Mouse (Mus musculus) small intestine, adult 2 months (tissue): ENCODE results near the gene Kxd1. TPM values are rescaled to one million over a fixed set of nuclear protein-coding genes. Genes with fewer than 3 reads are reported as not detected.

Source experiments
- H3K27ac ChIP-seq: fragments of 200-500 bp; 2 replicates; pipeline ENCODE4 v1.5.1; 2012; ENCODE audit warnings: low read depth, low read length, control low read depth, inconsistent platforms; ENCODE audit not compliant: insufficient read depth
- H3K27me3 ChIP-seq: fragments of 200-500 bp; 2 replicates; pipeline ENCODE4 v1.6.1; 2012; ENCODE audit warnings: mild to moderate bottlenecking, moderate library complexity, low read length, inconsistent platforms; ENCODE audit not compliant: control insufficient read depth, insufficient read depth
- H3K36me3 ChIP-seq: fragments of 200-500 bp; 2 replicates; pipeline ENCODE4 v1.6.1; 2012; ENCODE audit warnings: mild to moderate bottlenecking, low read length, control low read depth, inconsistent platforms; ENCODE audit not compliant: control insufficient read depth, insufficient read depth
- H3K4me1 ChIP-seq: fragments of 200-500 bp; 2 replicates; pipeline ENCODE4 v1.6.1; 2012; ENCODE audit warnings: low read length, inconsistent platforms, mixed read lengths; ENCODE audit not compliant: control insufficient read depth, insufficient read depth, insufficient read length
- H3K4me3 ChIP-seq: fragments of 200-500 bp; 2 replicates; pipeline ENCODE4 v1.5.1; 2012; ENCODE audit warnings: low read depth, mild to moderate bottlenecking, control low read depth, inconsistent platforms, low read length, moderate library complexity
- CTCF ChIP-seq: fragments of 200-500 bp; IDR thresholded peaks from 2 replicates; pipeline ENCODE4 v1.5.1; 2012; ENCODE audit warnings: low read depth, mild to moderate bottlenecking, control low read depth, inconsistent platforms, low read length, moderate library complexity, mixed read lengths; ENCODE audit not compliant: insufficient replicate concordance, insufficient read length; ENCODE audit errors: extremely low read depth
- POLR2A ChIP-seq: fragments of 200-500 bp; IDR thresholded peaks from 2 replicates; pipeline ENCODE4 v1.6.1; 2012; ENCODE audit warnings: low read depth, mild to moderate bottlenecking, control low read depth, inconsistent platforms, low read length, moderate library complexity
- WGBS: fragments of 180-500 bp; shearing (Covaris S2); methylation state at CpG from one replicate; pipeline ENCODE4 v1.1.7; 2018; 5-methylcytosine and 5-hydroxymethylcytosine counted together
- polyA plus RNA-seq: library from polyadenylated mRNA; depleted of rRNA; stranded (reverse); fragments of >200 nt; gene quantifications from 2 replicates; pipeline ENCODE4 v1.2.3, GENCODE M21; 2012

Kxd1 gene
- polyA plus RNA-seq, 1 experiment = 64.4 TPM

GRCm38 (mm10) chr8:70547762-70548161, 20.0 kb upstream of the Kxd1 start:
- Histone ChIP-seq H3K27ac (no peak overlapping the region), H3K4me1 (peaks cover 30% of the 10 kb centered on the region)
- WGBS = 86% methylated on average over 6 of the region's 6 CpGs

GRCm38 (mm10) chr8:70546412-70546811, 18.7 kb upstream of the Kxd1 start:
- no peaks in the 10 kb centered on the region for H3K27me3 ChIP-seq
- H3K27ac ChIP-seq = no peak overlapping the region
- H3K36me3 ChIP-seq = no peaks in the 10 kb centered on the region
- 74% methylated on average over 4 of the region's 4 CpGs for WGBS
- H3K4me1 ChIP-seq = peaks cover 16% of the 10 kb centered on the region
- no peak overlapping the region for H3K4me3 ChIP-seq
- no peak for TF ChIP-seq CTCF
- TF ChIP-seq POLR2A = no peak

More at GRCm38 (mm10) chr8:70547762-70548161, 20.0 kb upstream of the Kxd1 start:
- TF ChIP-seq CTCF = no peak
- TF ChIP-seq POLR2A = no peak
- Histone ChIP-seq H3K27me3 (no peaks in the 10 kb centered on the region), H3K4me3 (no peak overlapping the region), H3K36me3 (no peaks in the 10 kb centered on the region)

- TF ChIP-seq CTCF = peak; percentile 61; the same call in 1 of the 2 replicates
- no peak for TF ChIP-seq POLR2A
- Histone ChIP-seq H3K4me1 (peaks cover 19% of the 10 kb centered on the region), H3K27ac (peak overlapping the region; percentile 84), H3K4me3 (no peak overlapping the region), H3K27me3 (no peaks in the 10 kb centered on the region), H3K36me3 (no peaks in the 10 kb centered on the region)
- 17% methylated on average over 6 of the region's 6 CpGs for WGBS
These were observed 16.5 kb upstream of the Kxd1 start for GRCm38 (mm10) chr8:70544200-70544687.

GRCm38 (mm10) chr8:70541081-70541480, 13.3 kb upstream of the Kxd1 start:
- 37% methylated on average over 5 of the region's 5 CpGs for WGBS
- H3K4me3 ChIP-seq = peak overlapping the region; percentile 91
- TF ChIP-seq CTCF (no peak), POLR2A (no peak)
- no peaks in the 10 kb centered on the region for H3K27me3 ChIP-seq
- peaks cover 4% of the 10 kb centered on the region for H3K36me3 ChIP-seq
- H3K4me1 ChIP-seq = peaks cover 24% of the 10 kb centered on the region
- H3K27ac ChIP-seq = peak overlapping the region; percentile 86

- 8% methylated on average over 7 of the region's 7 CpGs for WGBS
- Histone ChIP-seq H3K27ac (peak overlapping the region; percentile 86), H3K27me3 (no peaks in the 10 kb centered on the region), H3K36me3 (peaks cover 6% of the 10 kb centered on the region), H3K4me3 (peak overlapping the region; percentile 91), H3K4me1 (peaks cover 23% of the 10 kb centered on the region)
- TF ChIP-seq POLR2A = peak; percentile 51; the same call in 1 of the 2 replicates
- no peak for TF ChIP-seq CTCF
These were observed 12.8 kb upstream of the Kxd1 start for GRCm38 (mm10) chr8:70540507-70541071.

- Histone ChIP-seq H3K27ac (peak overlapping the region; percentile 86), H3K4me3 (peak overlapping the region; percentile 91), H3K4me1 (peaks cover 23% of the 10 kb centered on the region), H3K27me3 (no peaks in the 10 kb centered on the region), H3K36me3 (peaks cover 11% of the 10 kb centered on the region)
- under 1% methylated on average over 4 of the region's 4 CpGs for WGBS
- no peak for TF ChIP-seq POLR2A
- TF ChIP-seq CTCF = no peak
These were observed 12.3 kb upstream of the Kxd1 start for GRCm38 (mm10) chr8:70540013-70540506.

GRCm38 (mm10) chr8:70539077-70539813, 11.5 kb upstream of the Kxd1 start, which contains the start of gene Ell:
TSS of gene Ell (plus strand) at chr8:70539457.
- H3K4me1 ChIP-seq = peaks cover 21% of the 10 kb centered on the region
- H3K4me3 ChIP-seq = peak within 1 kb of the TSS; percentile 91
- TF ChIP-seq POLR2A (peak; percentile 46; the same call in 1 of the 2 replicates), CTCF (no peak)

More at GRCm38 (mm10) chr8:70539077-70539813, 11.5 kb upstream of the Kxd1 start, which contains the start of gene Ell:
- Histone ChIP-seq H3K36me3 (peaks cover 19% of the 10 kb centered on the region), H3K27me3 (no peaks in the 10 kb centered on the region), H3K27ac (peak within 1 kb of the TSS; percentile 99)
- 1% methylated on average over 58 of the region's 58 CpGs for WGBS
